Comparison of ENCODE assay signal across 23 mouse cellular contexts in the genomic region with DNA sequence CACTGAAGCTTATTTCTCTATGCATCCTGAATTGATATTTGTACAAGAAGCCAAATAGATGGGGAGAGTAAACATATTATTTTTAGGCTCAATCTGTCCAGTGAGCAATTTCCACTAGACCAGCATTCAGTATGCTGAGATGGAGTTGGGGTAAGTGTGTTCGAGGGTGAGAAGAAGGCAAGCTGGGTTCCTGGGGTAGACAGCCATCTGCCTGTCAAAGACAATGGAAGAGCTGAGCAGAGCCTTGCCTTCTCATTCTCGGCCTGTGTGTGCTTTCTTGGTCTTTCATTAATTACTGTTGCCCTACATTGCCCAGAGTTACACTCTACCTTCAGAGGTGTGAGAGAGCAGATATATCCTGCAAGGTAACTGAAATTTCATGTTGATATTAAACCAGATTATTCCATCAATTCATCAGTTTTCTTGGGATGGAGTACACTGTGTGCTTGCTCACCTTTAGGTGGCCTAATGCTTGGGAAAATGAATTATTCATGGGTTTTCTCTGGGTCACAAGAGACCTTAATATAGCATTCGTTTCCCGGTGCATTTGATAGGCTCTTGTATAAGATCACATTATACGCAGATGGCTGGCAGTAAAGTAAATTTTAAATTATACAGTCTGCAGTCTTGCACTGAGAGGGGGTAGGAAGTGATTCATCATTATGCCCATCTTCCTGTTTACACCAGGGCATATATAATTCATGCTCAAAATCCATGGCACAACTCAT.
A peak's percentile ranks its signal among the peaks of the same experiment; 100 is the strongest.
DNase-seq lines count a peak whose midpoint lies in the region; ATAC-seq lines count a peak whose summit lies in the region.
"Had no signal": no experiment of that assay in that cellular context is flagged by ENCODE, and none has a peak within 500 bp of the region (broad histone marks: within the 10 kb centered on the region; RNA-seq: fewer than 3 reads in every experiment).

No protein-coding gene starts in this region.

- H3K9me3 ChIP-seq in forebrain, embryonic 12.5 days = no peaks in the 10 kb centered on the region
- no peaks in the 10 kb centered on the region for H3K9me3 ChIP-seq in forebrain, embryonic 11.5 days (ENCODE audit: control insufficient read depth, low read length)
- no peaks in the 10 kb centered on the region for H3K9me3 ChIP-seq in hindbrain, embryonic 14.5 days (ENCODE audit: control insufficient read depth, low read length)
- no peaks in the 10 kb centered on the region for H3K9me3 ChIP-seq in hindbrain, embryonic 10.5 days
- no peaks in the 10 kb centered on the region for H3K9me3 ChIP-seq in midbrain, embryonic 15.5 days
- H3K9me3 ChIP-seq: heart, embryonic 12.5 days; stomach, embryonic 15.5 days had no signal

- 64% methylated on average over 5 of the region's 5 CpGs for WGBS in forebrain, embryonic 12.5 days
- 79% methylated on average over 5 of the region's 5 CpGs for WGBS in forebrain, embryonic 11.5 days
- 41% methylated on average over 5 of the region's 5 CpGs for WGBS in hindbrain, embryonic 14.5 days
- 79% methylated on average over 5 of the region's 5 CpGs for WGBS in hindbrain, embryonic 10.5 days
- 47% methylated on average over 5 of the region's 5 CpGs for WGBS in midbrain, embryonic 15.5 days

- DNase-seq in forebrain, embryonic 11.5 days (ENCODE audit: low spot score) = no peak
- no peak for DNase-seq in hindbrain, embryonic 14.5 days (ENCODE audit: low spot score)
- DNase-seq in hindbrain, embryonic 10.5 days (ENCODE audit: low spot score) = no peak
- DNase-seq in brain, adult 2 months (ENCODE audit: low read depth, low spot score) = peak; percentile 49
- DNase-seq in right cerebral cortex, adult 2 months (ENCODE audit: low spot score in 2 of 2) = no peak
- no peak for DNase-seq in layer of hippocampus, adult 9-11 months
- DNase-seq: adrenal gland, postnatal 10 days; cerebellum, adult 8-10 months; gastrocnemius, postnatal 14 days; heart, adult 18-20 months; heart, postnatal 10 days; kidney, postnatal 4 days; lung, embryonic 14.5 days; lung, postnatal 36 days; right cerebral cortex, postnatal 4 days; thymus, postnatal 36 days had no signal

- ATAC-seq in forebrain, embryonic 12.5 days (ENCODE audit: low FRiP score) = peak; percentile 44
- ATAC-seq in forebrain, embryonic 11.5 days (replicated peaks; ENCODE audit: low FRiP score) = no peak
- ATAC-seq in hindbrain, embryonic 14.5 days (ENCODE audit: low FRiP score) = peak; percentile 46; the same call in 1 of the 2 replicates
- peak; percentile 78 for ATAC-seq in midbrain, embryonic 15.5 days (replicated peaks)
- ATAC-seq: intestine, postnatal 0 days had no signal

- no peaks in the 10 kb centered on the region for H3K27me3 ChIP-seq in forebrain, embryonic 12.5 days
- H3K27me3 ChIP-seq in forebrain, embryonic 11.5 days (ENCODE audit: control insufficient read depth, insufficient read depth, low read length) = no peaks in the 10 kb centered on the region
- H3K27me3 ChIP-seq in hindbrain, embryonic 14.5 days (ENCODE audit: control insufficient read depth, insufficient read depth, low read length) = no peaks in the 10 kb centered on the region
- H3K27me3 ChIP-seq in hindbrain, embryonic 10.5 days (ENCODE audit: insufficient read depth, poor library complexity, severe bottlenecking) = no peaks in the 10 kb centered on the region
- H3K27me3 ChIP-seq in midbrain, embryonic 15.5 days (replicated peaks) = no peaks in the 10 kb centered on the region
- H3K27me3 ChIP-seq: heart, embryonic 12.5 days; megakaryocyte, embryonic 14.5 days; stomach, embryonic 15.5 days had no signal

- H3K4me3 ChIP-seq in forebrain, embryonic 12.5 days (replicated peaks) = no peak overlapping the region
- no peak overlapping the region for H3K4me3 ChIP-seq in forebrain, embryonic 11.5 days (ENCODE audit: low read depth, low read length)
- no peak overlapping the region for H3K4me3 ChIP-seq in hindbrain, embryonic 14.5 days (replicated peaks; ENCODE audit: low read length)
- no peak overlapping the region for H3K4me3 ChIP-seq in hindbrain, embryonic 10.5 days
- H3K4me3 ChIP-seq in midbrain, embryonic 15.5 days = no peak overlapping the region
- H3K4me3 ChIP-seq: heart, embryonic 12.5 days; megakaryocyte, embryonic 14.5 days; stomach, embryonic 15.5 days had no signal

- no peak overlapping the region for H3K4me2 ChIP-seq in forebrain, embryonic 12.5 days
- H3K4me2 ChIP-seq in forebrain, embryonic 11.5 days (ENCODE audit: low read depth, low read length, severe bottlenecking) = no peak overlapping the region
- H3K4me2 ChIP-seq in hindbrain, embryonic 14.5 days (replicated peaks) = no peak overlapping the region
- no peak overlapping the region for H3K4me2 ChIP-seq in midbrain, embryonic 15.5 days
- H3K4me2 ChIP-seq: heart, embryonic 12.5 days; lung, embryonic 14.5 days; stomach, embryonic 15.5 days had no signal

- H3K9ac ChIP-seq in forebrain, embryonic 12.5 days = no peak overlapping the region
- no peak overlapping the region for H3K9ac ChIP-seq in forebrain, embryonic 11.5 days (ENCODE audit: low read length)
- no peak overlapping the region for H3K9ac ChIP-seq in hindbrain, embryonic 14.5 days
- H3K9ac ChIP-seq in midbrain, embryonic 15.5 days = no peak overlapping the region
- H3K9ac ChIP-seq: heart, embryonic 12.5 days; liver, embryonic 14.5 days; lung, embryonic 14.5 days; stomach, embryonic 15.5 days had no signal

- 0 out of 2 replicates have a peak overlapping the region, but pooled peaks have one; percentile 13 for H3K27ac ChIP-seq in forebrain, embryonic 12.5 days
- H3K27ac ChIP-seq in forebrain, embryonic 11.5 days (ENCODE audit: low read depth, low read length) = no peak overlapping the region
- peak overlapping the region; percentile 55; the same call in 1 of the 2 replicates for H3K27ac ChIP-seq in hindbrain, embryonic 14.5 days
- no peak overlapping the region for H3K27ac ChIP-seq in hindbrain, embryonic 10.5 days
- H3K27ac ChIP-seq in midbrain, embryonic 15.5 days = no peak overlapping the region; the same call in 1 of the 2 replicates
- H3K27ac ChIP-seq: liver, embryonic 14.5 days; stomach, embryonic 15.5 days had no signal

- H3K4me1 ChIP-seq in forebrain, embryonic 12.5 days = peaks cover 5% of the 10 kb centered on the region; the same call in 1 of the 2 replicates
- H3K4me1 ChIP-seq in forebrain, embryonic 11.5 days (replicated peaks; ENCODE audit: control insufficient read depth, insufficient read depth, low read length) = no peaks in the 10 kb centered on the region
- 0 out of 2 replicates have a peak, but pooled peaks cover 5% of the 10 kb centered on the region for H3K4me1 ChIP-seq in hindbrain, embryonic 14.5 days (replicated peaks; ENCODE audit: control insufficient read depth, insufficient read depth, low read length)
- no peaks in the 10 kb centered on the region for H3K4me1 ChIP-seq in hindbrain, embryonic 10.5 days (replicated peaks)
- H3K4me1 ChIP-seq in midbrain, embryonic 15.5 days = no peaks in the 10 kb centered on the region
- H3K4me1 ChIP-seq: heart, embryonic 12.5 days; stomach, embryonic 15.5 days had no signal

- no peaks in the 10 kb centered on the region for H3K36me3 ChIP-seq in forebrain, embryonic 12.5 days (replicated peaks)
- H3K36me3 ChIP-seq in forebrain, embryonic 11.5 days (ENCODE audit: control insufficient read depth, insufficient read depth, low read length) = no peaks in the 10 kb centered on the region
- no peaks in the 10 kb centered on the region for H3K36me3 ChIP-seq in hindbrain, embryonic 14.5 days (replicated peaks; ENCODE audit: control insufficient read depth, insufficient read depth)
- no peaks in the 10 kb centered on the region for H3K36me3 ChIP-seq in hindbrain, embryonic 10.5 days
- no peaks in the 10 kb centered on the region for H3K36me3 ChIP-seq in midbrain, embryonic 15.5 days (replicated peaks)
- H3K36me3 ChIP-seq: heart, embryonic 12.5 days; stomach, embryonic 15.5 days had no signal

Comparison
In these comparisons a context has a peak if more than half of its experiments do, and no peak if none do; other contexts are left out.
1. H3K27ac ChIP-seq: peak in forebrain, embryonic 12.5 days (single experiment) and hindbrain, embryonic 14.5 days (single experiment); none in forebrain, embryonic 11.5 days (single experiment), hindbrain, embryonic 10.5 days (single experiment) and midbrain, embryonic 15.5 days (single experiment).